Mouse (Mus musculus): ENCODE data around the gene Arhgef33. TPM values are rescaled to one million over a fixed set of nuclear protein-coding genes. Genes with fewer than 3 reads are reported as not detected.

The Arhgef33 gene
- polyA plus RNA-seq, 2 experiments: 1.1 to 1.4 TPM

DNA sequence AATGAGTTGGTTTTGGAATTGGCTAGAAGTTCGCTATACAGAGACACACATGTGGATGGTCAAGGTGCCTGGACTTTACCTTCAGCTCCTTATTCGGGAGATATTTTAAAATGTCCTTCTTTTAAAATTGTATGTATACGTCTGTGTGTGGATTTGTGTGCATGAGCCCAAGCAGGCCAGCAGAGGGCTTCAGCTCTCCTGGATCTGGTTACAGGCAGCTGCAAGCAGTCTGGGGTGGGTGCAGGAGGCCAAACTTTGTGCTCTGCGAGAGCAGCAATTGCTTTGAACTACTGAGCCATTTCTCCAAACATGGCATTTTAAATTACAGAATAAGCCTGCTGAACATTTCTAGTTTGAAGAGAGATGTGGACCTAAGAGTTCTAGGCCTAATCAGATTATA lies 38.1 kb downstream of the Arhgef33 start:
- no peaks in the 10 kb centered on the region for H3K27me3 ChIP-seq (ENCODE audit: control insufficient read depth, insufficient read depth, low read length)
- ATAC-seq (ENCODE audit: low FRiP score, low read depth) (no peak), DNase-seq (ENCODE audit: low spot score) (no peak)
- no peaks in the 10 kb centered on the region for H3K36me3 ChIP-seq (ENCODE audit: control insufficient read depth, insufficient read depth, low read length)
- H3K4me3 ChIP-seq (replicated peaks; ENCODE audit: low read length): no peak overlapping the region
- no peaks in the 10 kb centered on the region for H3K9me3 ChIP-seq (ENCODE audit: control insufficient read depth, low read length)
- no peak overlapping the region for H3K27ac ChIP-seq (replicated peaks; ENCODE audit: low read depth, low read length)
- H3K4me2 ChIP-seq (replicated peaks; ENCODE audit: low read depth, low read length, severe bottlenecking): no peak overlapping the region
- H3K9ac ChIP-seq (ENCODE audit: low read depth, low read length, severe bottlenecking): no peak overlapping the region
- no peaks in the 10 kb centered on the region for H3K4me1 ChIP-seq (ENCODE audit: control insufficient read depth, insufficient read depth, low read length)
- no peak for TF ChIP-seq POLR2A (IDR thresholded peaks at IDR 0.05; ENCODE audit: borderline replicate concordance, extremely low read depth, insufficient read depth, insufficient read length)
- WGBS: 72% methylated on average over 4 of the region's 4 CpGs

DNA sequence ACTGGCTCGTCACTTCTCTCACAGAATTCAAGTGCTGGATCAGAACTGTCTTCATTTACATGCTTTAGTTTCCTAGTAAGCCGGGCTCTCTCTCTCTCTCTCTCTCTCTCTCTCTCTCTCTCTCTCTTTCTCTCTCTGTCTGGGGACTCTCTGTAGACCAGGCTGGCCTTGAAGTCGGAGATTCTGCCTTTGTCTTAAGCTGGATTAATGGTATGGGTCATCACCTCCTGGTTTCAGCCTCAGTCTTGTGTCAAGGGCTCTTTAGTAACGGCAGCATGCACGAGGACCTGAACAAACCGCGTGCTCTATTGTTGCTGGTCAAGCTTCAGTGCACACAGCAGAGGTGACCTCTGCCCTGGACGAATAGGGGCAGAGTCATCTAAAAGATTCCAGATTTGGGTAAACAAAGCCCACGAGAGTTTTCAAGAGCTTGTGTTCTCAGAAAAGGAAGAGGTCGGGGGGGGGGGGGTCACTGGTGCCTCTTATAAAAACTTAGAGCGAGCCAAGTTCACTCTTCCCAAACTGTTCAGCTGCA lies 39.5 kb downstream of the Arhgef33 start:
- Histone ChIP-seq H3K9ac (ENCODE audit: low read depth, low read length, severe bottlenecking) (no peak overlapping the region), H3K27ac (replicated peaks; ENCODE audit: low read depth, low read length) (no peak overlapping the region), H3K9me3 (ENCODE audit: control insufficient read depth, low read length) (no peaks in the 10 kb centered on the region), H3K4me1 (ENCODE audit: control insufficient read depth, insufficient read depth, low read length) (no peaks in the 10 kb centered on the region), H3K4me2 (replicated peaks; ENCODE audit: low read depth, low read length, severe bottlenecking) (no peak overlapping the region), H3K36me3 (ENCODE audit: control insufficient read depth, insufficient read depth, low read length) (no peaks in the 10 kb centered on the region), H3K27me3 (ENCODE audit: control insufficient read depth, insufficient read depth, low read length) (no peaks in the 10 kb centered on the region), H3K4me3 (replicated peaks; ENCODE audit: low read length) (no peak overlapping the region)
- no peak for TF ChIP-seq POLR2A (IDR thresholded peaks at IDR 0.05; ENCODE audit: borderline replicate concordance, extremely low read depth, insufficient read depth, insufficient read length)
- 72% methylated on average over 11 of the region's 11 CpGs for WGBS
- DNase-seq (ENCODE audit: low spot score) (no peak), ATAC-seq (ENCODE audit: low FRiP score, low read depth) (no peak)

DNA sequence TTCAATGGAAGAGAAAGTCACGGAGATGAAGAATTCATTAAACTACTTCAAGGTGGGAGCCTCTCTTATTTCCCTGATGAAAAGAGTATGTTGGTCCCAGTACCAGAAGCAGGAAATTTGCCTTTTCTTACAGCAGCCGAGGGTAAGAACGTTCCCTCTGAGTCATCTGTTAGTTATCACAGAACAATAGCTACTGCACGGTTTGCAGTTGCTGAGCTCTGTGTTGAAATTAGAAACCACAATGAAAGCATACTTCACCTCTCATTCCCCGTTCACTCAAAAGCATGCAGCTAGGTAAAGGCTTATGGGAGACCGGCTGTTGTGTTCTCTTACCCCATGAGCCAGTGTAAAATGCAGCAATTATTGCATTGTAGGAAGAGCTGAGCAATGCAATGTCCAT lies 40.0 kb downstream of the Arhgef33 start:
- WGBS: 25% methylated on average over 6 of the region's 6 CpGs
- Histone ChIP-seq H3K4me2 (replicated peaks; ENCODE audit: low read depth, low read length, severe bottlenecking) (no peak overlapping the region), H3K9me3 (ENCODE audit: control insufficient read depth, low read length) (no peaks in the 10 kb centered on the region), H3K4me1 (ENCODE audit: control insufficient read depth, insufficient read depth, low read length) (no peaks in the 10 kb centered on the region), H3K27ac (replicated peaks; ENCODE audit: low read depth, low read length) (peak overlapping the region; percentile 9; the same call in 1 of the 2 replicates), H3K36me3 (ENCODE audit: control insufficient read depth, insufficient read depth, low read length) (no peaks in the 10 kb centered on the region), H3K27me3 (ENCODE audit: control insufficient read depth, insufficient read depth, low read length) (no peaks in the 10 kb centered on the region), H3K4me3 (replicated peaks; ENCODE audit: low read length) (no peak overlapping the region), H3K9ac (ENCODE audit: low read depth, low read length, severe bottlenecking) (no peak overlapping the region)
- DNase-seq (ENCODE audit: low spot score): no peak
- ATAC-seq (ENCODE audit: low FRiP score, low read depth): 0 out of 2 replicates have a peak, but pooled peaks have one; percentile 37
- TF ChIP-seq POLR2A (IDR thresholded peaks at IDR 0.05; ENCODE audit: borderline replicate concordance, extremely low read depth, insufficient read depth, insufficient read length): no peak

DNA sequence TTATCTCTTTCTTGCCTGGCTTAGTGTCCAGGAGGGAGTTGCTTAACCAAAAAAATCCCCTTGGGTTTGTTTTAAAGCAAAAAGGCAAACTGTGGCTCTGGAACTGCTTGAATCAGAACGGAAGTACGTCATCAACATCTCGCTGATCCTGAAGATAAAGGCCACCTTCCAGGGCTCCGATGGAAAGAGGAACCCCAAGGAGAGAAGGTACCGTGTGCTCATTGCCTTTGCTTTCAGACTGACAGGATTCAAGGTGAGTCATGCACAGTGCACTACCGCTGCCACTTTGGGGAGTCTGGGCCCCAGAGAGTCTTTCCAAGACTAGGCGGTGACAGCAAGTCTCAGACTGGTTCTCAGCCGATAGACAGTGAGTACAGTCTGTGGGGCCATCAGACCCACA lies 53.0 kb downstream of the Arhgef33 start:
- no peaks in the 10 kb centered on the region for H3K27me3 ChIP-seq (ENCODE audit: control insufficient read depth, insufficient read depth, low read length)
- ATAC-seq (ENCODE audit: low FRiP score, low read depth) (no peak), DNase-seq (ENCODE audit: low spot score) (no peak)
- H3K4me1 ChIP-seq (ENCODE audit: control insufficient read depth, insufficient read depth, low read length): no peaks in the 10 kb centered on the region
- H3K4me3 ChIP-seq (replicated peaks; ENCODE audit: low read length): no peak overlapping the region
- H3K9ac ChIP-seq (ENCODE audit: low read depth, low read length, severe bottlenecking): no peak overlapping the region
- H3K27ac ChIP-seq (replicated peaks; ENCODE audit: low read depth, low read length): no peak overlapping the region
- no peak for TF ChIP-seq POLR2A (IDR thresholded peaks at IDR 0.05; ENCODE audit: borderline replicate concordance, extremely low read depth, insufficient read depth, insufficient read length)
- WGBS: 83% methylated on average over 8 of the region's 8 CpGs
- H3K4me2 ChIP-seq (replicated peaks; ENCODE audit: low read depth, low read length, severe bottlenecking): no peak overlapping the region
- H3K36me3 ChIP-seq (ENCODE audit: control insufficient read depth, insufficient read depth, low read length): no peaks in the 10 kb centered on the region
- H3K9me3 ChIP-seq (ENCODE audit: control insufficient read depth, low read length): no peaks in the 10 kb centered on the region

DNA sequence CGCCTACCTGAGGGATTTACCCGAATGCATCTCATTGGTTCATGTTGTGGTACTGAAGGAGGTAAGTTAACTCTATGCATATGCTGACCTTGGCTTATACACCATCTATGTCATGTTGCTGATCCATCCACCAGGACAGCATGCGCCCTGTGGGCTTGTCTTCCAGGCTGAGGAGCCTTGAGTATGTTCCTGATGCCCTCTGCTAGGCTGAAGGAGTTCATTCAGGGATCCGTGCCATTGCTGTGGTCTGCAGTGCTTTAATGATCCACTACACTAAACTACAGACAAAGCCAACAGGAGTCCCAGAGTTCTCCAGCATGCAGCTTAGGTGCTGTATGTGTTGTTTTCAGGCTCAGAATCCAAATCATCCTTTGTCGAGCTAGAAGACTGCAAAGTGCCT lies 60.1 kb downstream of the Arhgef33 start:
- Histone ChIP-seq H3K4me3 (replicated peaks; ENCODE audit: low read length) (no peak overlapping the region), H3K4me1 (ENCODE audit: control insufficient read depth, insufficient read depth, low read length) (no peaks in the 10 kb centered on the region), H3K27ac (replicated peaks; ENCODE audit: low read depth, low read length) (no peak overlapping the region), H3K9me3 (ENCODE audit: control insufficient read depth, low read length) (no peaks in the 10 kb centered on the region), H3K4me2 (replicated peaks; ENCODE audit: low read depth, low read length, severe bottlenecking) (no peak overlapping the region), H3K27me3 (ENCODE audit: control insufficient read depth, insufficient read depth, low read length) (no peaks in the 10 kb centered on the region), H3K36me3 (ENCODE audit: control insufficient read depth, insufficient read depth, low read length) (no peaks in the 10 kb centered on the region), H3K9ac (ENCODE audit: low read depth, low read length, severe bottlenecking) (no peak overlapping the region)
- TF ChIP-seq POLR2A (IDR thresholded peaks at IDR 0.05; ENCODE audit: borderline replicate concordance, extremely low read depth, insufficient read depth, insufficient read length): no peak
- ATAC-seq (ENCODE audit: low FRiP score, low read depth) (no peak), DNase-seq (ENCODE audit: low spot score) (no peak)
- WGBS: 84% methylated on average over 5 of the region's 5 CpGs

DNA sequence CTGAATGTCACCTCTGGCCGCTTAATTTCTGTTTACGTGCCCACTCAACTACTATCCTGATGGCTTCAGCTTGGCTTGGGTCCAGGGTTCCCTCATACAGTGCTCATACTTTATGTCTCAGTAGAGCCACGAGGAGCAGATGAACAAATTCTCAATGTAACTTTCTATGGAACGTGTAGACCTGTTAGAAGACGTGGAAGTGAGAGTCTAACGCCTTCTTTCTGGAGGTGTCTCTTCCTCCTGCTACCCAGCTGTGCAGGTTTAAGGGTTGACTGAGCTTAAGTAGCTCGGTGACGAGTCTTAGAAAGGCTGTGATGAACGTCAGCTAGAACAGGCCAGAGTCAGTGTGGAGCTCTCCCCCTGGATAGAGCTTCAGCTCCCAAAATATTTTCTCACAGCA lies 61.4 kb downstream of the Arhgef33 start:
- DNase-seq (ENCODE audit: low spot score) (no peak), ATAC-seq (ENCODE audit: low FRiP score, low read depth) (no peak)
- WGBS: 79% methylated on average over 9 of the region's 9 CpGs
- H3K4me1 ChIP-seq (ENCODE audit: control insufficient read depth, insufficient read depth, low read length): peaks cover 7% of the 10 kb centered on the region; the same call in 1 of the 2 replicates
- no peaks in the 10 kb centered on the region for H3K9me3 ChIP-seq (ENCODE audit: control insufficient read depth, low read length)
- no peak overlapping the region for H3K27ac ChIP-seq (replicated peaks; ENCODE audit: low read depth, low read length)
- no peak for TF ChIP-seq POLR2A (IDR thresholded peaks at IDR 0.05; ENCODE audit: borderline replicate concordance, extremely low read depth, insufficient read depth, insufficient read length)
- no peak overlapping the region for H3K9ac ChIP-seq (ENCODE audit: low read depth, low read length, severe bottlenecking)
- no peak overlapping the region for H3K4me2 ChIP-seq (replicated peaks; ENCODE audit: low read depth, low read length, severe bottlenecking)
- H3K36me3 ChIP-seq (ENCODE audit: control insufficient read depth, insufficient read depth, low read length): no peaks in the 10 kb centered on the region
- H3K27me3 ChIP-seq (ENCODE audit: control insufficient read depth, insufficient read depth, low read length): no peaks in the 10 kb centered on the region
- H3K4me3 ChIP-seq (replicated peaks; ENCODE audit: low read length): no peak overlapping the region
